Mouse (Mus musculus): ENCODE data around the gene Chchd6. TPM values are rescaled to one million over a fixed set of nuclear protein-coding genes. Genes with fewer than 3 reads are reported as not detected.

Gene Chchd6
- polyA plus RNA-seq, 1 experiment: 28.8 TPM

GRCm38 (mm10) chr6:89486055-89486454 is 109.4 kb downstream of the Chchd6 start:
- H3K79me3 ChIP-seq (ENCODE audit: low read depth): no peaks in the 10 kb centered on the region

DNA sequence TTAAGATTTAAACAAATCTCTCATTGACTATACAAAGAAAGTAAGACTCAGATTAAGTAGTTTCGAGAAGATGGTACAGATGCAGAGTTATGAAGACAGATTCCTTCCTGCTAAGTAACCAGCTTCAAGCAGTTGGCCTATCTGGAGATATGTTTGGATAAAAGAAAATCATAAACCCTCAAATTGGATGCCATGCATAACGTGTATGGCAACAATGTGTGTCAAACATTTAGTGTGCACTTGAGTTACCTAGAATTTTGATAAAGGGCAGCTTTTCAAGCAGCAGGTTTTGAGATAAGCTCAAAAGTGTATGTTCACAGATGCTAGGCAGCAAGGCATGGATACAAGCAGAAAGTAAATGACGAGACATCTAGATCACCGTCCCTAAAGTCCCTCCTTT is 114.3 kb downstream of the Chchd6 start:
- Histone ChIP-seq H3K79me3 (ENCODE audit: low read depth) (no peaks in the 10 kb centered on the region), H3K79me2 (ENCODE audit: control insufficient read depth, insufficient read depth) (no peaks in the 10 kb centered on the region), H3K4me3 (ENCODE audit: insufficient read depth, poor library complexity, severe bottlenecking) (no peak overlapping the region), H3ac (ENCODE audit: control insufficient read depth, insufficient read length, low read depth) (no peak overlapping the region), H3K27me3 (ENCODE audit: control insufficient read depth, insufficient read depth, insufficient read length) (no peaks in the 10 kb centered on the region), H3K36me3 (ENCODE audit: control insufficient read depth, insufficient read depth) (no peaks in the 10 kb centered on the region)
- TF ChIP-seq MYOD1 (IDR thresholded peaks at IDR 0.05; ENCODE audit: control insufficient read depth, insufficient read length, low read depth) (no peak), USF1 (IDR thresholded peaks at IDR 0.05; ENCODE audit: low read depth) (no peak), MAX (IDR thresholded peaks at IDR 0.05) (no peak), CEBPB (IDR thresholded peaks at IDR 0.05; ENCODE audit: low read depth) (no peak), CTCF (IDR thresholded peaks at IDR 0.05; ENCODE audit: control insufficient read depth, insufficient read depth, insufficient read length) (no peak), MYOG (IDR thresholded peaks at IDR 0.05; ENCODE audit: control insufficient read depth, extremely low read depth, insufficient read length) (no peak), FOSL1 (IDR thresholded peaks at IDR 0.05; ENCODE audit: insufficient read depth, low read length, poor library complexity, severe bottlenecking) (no peak)

More at GRCm38 (mm10) chr6:89486055-89486454, 109.4 kb downstream of the Chchd6 start:
- H3K36me3 ChIP-seq (ENCODE audit: control insufficient read depth, insufficient read depth): no peaks in the 10 kb centered on the region
- no peaks in the 10 kb centered on the region for H3K27me3 ChIP-seq (ENCODE audit: control insufficient read depth, insufficient read depth, insufficient read length)
- no peak for TF ChIP-seq MYOG (IDR thresholded peaks at IDR 0.05; ENCODE audit: control insufficient read depth, extremely low read depth, insufficient read length)
- TF ChIP-seq CTCF (IDR thresholded peaks at IDR 0.05; ENCODE audit: control insufficient read depth, insufficient read depth, insufficient read length): no peak
- TF ChIP-seq USF1 (IDR thresholded peaks at IDR 0.05; ENCODE audit: low read depth): no peak
- no peak for TF ChIP-seq MAX (IDR thresholded peaks at IDR 0.05)
- no peak for TF ChIP-seq FOSL1 (IDR thresholded peaks at IDR 0.05; ENCODE audit: insufficient read depth, low read length, poor library complexity, severe bottlenecking)
- TF ChIP-seq CEBPB (IDR thresholded peaks at IDR 0.05; ENCODE audit: low read depth): no peak
- no peaks in the 10 kb centered on the region for H3K79me2 ChIP-seq (ENCODE audit: control insufficient read depth, insufficient read depth)
- H3K4me3 ChIP-seq (ENCODE audit: insufficient read depth, poor library complexity, severe bottlenecking): no peak overlapping the region
- no peak overlapping the region for H3ac ChIP-seq (ENCODE audit: control insufficient read depth, insufficient read length, low read depth)

- no peak overlapping the region for H3ac ChIP-seq (ENCODE audit: control insufficient read depth, insufficient read length, low read depth)
- H3K79me2 ChIP-seq (ENCODE audit: control insufficient read depth, insufficient read depth): no peaks in the 10 kb centered on the region
- H3K36me3 ChIP-seq (ENCODE audit: control insufficient read depth, insufficient read depth): no peaks in the 10 kb centered on the region
- H3K4me3 ChIP-seq (ENCODE audit: insufficient read depth, poor library complexity, severe bottlenecking): no peak overlapping the region
- TF ChIP-seq MYOD1 (IDR thresholded peaks at IDR 0.05; ENCODE audit: control insufficient read depth, insufficient read length, low read depth) (no peak), FOSL1 (IDR thresholded peaks at IDR 0.05; ENCODE audit: insufficient read depth, low read length, poor library complexity, severe bottlenecking) (no peak)
- no peaks in the 10 kb centered on the region for H3K27me3 ChIP-seq (ENCODE audit: control insufficient read depth, insufficient read depth, insufficient read length)
- no peaks in the 10 kb centered on the region for H3K79me3 ChIP-seq (ENCODE audit: low read depth)
These were observed 127.5 kb downstream of the Chchd6 start for GRCm38 (mm10) chr6:89467908-89468307.

DNA sequence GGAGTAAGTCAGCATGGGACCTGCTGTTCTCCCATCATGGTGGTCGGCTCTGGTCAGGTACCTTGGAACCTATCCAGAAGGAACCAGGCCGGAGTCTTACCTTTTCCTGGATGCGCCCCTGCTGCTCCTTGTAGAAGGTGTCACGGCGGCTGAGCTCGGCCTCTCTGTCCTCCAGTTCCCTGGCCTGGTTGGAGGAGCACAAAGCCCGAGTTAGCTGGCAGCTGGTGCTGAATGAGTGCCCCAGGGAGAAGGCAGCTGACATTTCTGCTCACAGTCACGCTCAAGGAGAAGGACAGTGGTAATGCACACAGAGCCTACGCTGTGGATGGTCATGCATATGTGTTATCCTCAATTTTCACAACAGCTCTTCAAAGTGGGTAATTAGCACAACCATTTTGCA is 128.2 kb downstream of the Chchd6 start:
- no peaks in the 10 kb centered on the region for H3K36me3 ChIP-seq (ENCODE audit: control insufficient read depth, insufficient read depth)
- H3K4me3 ChIP-seq (ENCODE audit: insufficient read depth, poor library complexity, severe bottlenecking): no peak overlapping the region
- no peaks in the 10 kb centered on the region for H3K27me3 ChIP-seq (ENCODE audit: control insufficient read depth, insufficient read depth, insufficient read length)
- no peak overlapping the region for H3ac ChIP-seq (ENCODE audit: control insufficient read depth, insufficient read length, low read depth)
- no peak for TF ChIP-seq MYOG (IDR thresholded peaks at IDR 0.05; ENCODE audit: control insufficient read depth, extremely low read depth, insufficient read length)
- no peak for TF ChIP-seq MYOD1 (IDR thresholded peaks at IDR 0.05; ENCODE audit: control insufficient read depth, insufficient read length, low read depth)
- no peak for TF ChIP-seq CTCF (IDR thresholded peaks at IDR 0.05; ENCODE audit: control insufficient read depth, insufficient read depth, insufficient read length)
- no peak for TF ChIP-seq CEBPB (IDR thresholded peaks at IDR 0.05; ENCODE audit: low read depth)
- no peak for TF ChIP-seq MAX (IDR thresholded peaks at IDR 0.05)
- no peak for TF ChIP-seq USF1 (IDR thresholded peaks at IDR 0.05; ENCODE audit: low read depth)
- TF ChIP-seq FOSL1 (IDR thresholded peaks at IDR 0.05; ENCODE audit: insufficient read depth, low read length, poor library complexity, severe bottlenecking): no peak
- no peaks in the 10 kb centered on the region for H3K79me3 ChIP-seq (ENCODE audit: low read depth)
- no peaks in the 10 kb centered on the region for H3K79me2 ChIP-seq (ENCODE audit: control insufficient read depth, insufficient read depth)

GRCm38 (mm10) chr6:89466875-89467274 is 128.6 kb downstream of the Chchd6 start:
- Histone ChIP-seq H3K27me3 (ENCODE audit: control insufficient read depth, insufficient read depth, insufficient read length) (no peaks in the 10 kb centered on the region), H3K79me2 (ENCODE audit: control insufficient read depth, insufficient read depth) (no peaks in the 10 kb centered on the region), H3K79me3 (ENCODE audit: low read depth) (no peaks in the 10 kb centered on the region), H3ac (ENCODE audit: control insufficient read depth, insufficient read length, low read depth) (no peak overlapping the region), H3K36me3 (ENCODE audit: control insufficient read depth, insufficient read depth) (no peaks in the 10 kb centered on the region), H3K4me3 (ENCODE audit: insufficient read depth, poor library complexity, severe bottlenecking) (no peak overlapping the region)
- TF ChIP-seq MYOD1 (IDR thresholded peaks at IDR 0.05; ENCODE audit: control insufficient read depth, insufficient read length, low read depth) (no peak), MYOG (IDR thresholded peaks at IDR 0.05; ENCODE audit: control insufficient read depth, extremely low read depth, insufficient read length) (no peak), FOSL1 (IDR thresholded peaks at IDR 0.05; ENCODE audit: insufficient read depth, low read length, poor library complexity, severe bottlenecking) (no peak), CEBPB (IDR thresholded peaks at IDR 0.05; ENCODE audit: low read depth) (no peak), MAX (IDR thresholded peaks at IDR 0.05) (no peak), USF1 (IDR thresholded peaks at IDR 0.05; ENCODE audit: low read depth) (no peak), CTCF (IDR thresholded peaks at IDR 0.05; ENCODE audit: control insufficient read depth, insufficient read depth, insufficient read length) (no peak)

DNA sequence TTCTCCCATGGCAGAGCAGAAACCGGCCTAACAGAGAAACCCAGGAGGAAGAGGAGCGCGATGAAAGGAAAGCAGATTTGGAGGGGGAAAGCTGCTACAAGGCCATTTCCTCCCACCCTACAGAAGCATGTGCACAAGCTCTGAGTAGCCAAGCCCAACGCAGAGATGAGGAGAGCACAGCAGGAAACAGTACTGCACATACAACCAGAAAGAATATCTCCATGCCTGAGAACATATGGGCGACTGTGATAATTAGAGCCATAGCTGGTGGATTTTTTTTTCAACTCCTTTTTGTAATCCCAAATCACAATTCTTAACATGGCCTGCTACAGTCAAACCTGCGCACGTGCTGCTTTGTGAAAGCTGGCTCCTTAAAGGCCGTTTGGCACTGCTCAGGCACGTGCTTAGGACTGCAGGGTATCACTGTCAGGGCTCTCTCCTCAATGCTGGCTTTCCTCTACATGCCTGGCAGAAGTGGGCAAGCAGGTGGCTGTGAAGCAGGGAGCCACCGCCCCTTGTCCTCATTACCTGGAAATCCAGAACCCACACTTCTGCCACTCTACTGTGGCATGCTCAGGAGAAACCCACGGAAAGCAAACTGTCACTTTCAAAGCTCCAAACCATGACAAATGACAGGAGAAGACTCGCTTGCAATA is 129.3 kb downstream of the Chchd6 start:
- Histone ChIP-seq H3K79me3 (ENCODE audit: low read depth) (no peaks in the 10 kb centered on the region), H3K4me3 (ENCODE audit: insufficient read depth, poor library complexity, severe bottlenecking) (no peak overlapping the region), H3K27me3 (ENCODE audit: control insufficient read depth, insufficient read depth, insufficient read length) (no peaks in the 10 kb centered on the region), H3K79me2 (ENCODE audit: control insufficient read depth, insufficient read depth) (no peaks in the 10 kb centered on the region), H3ac (ENCODE audit: control insufficient read depth, insufficient read length, low read depth) (no peak overlapping the region), H3K36me3 (ENCODE audit: control insufficient read depth, insufficient read depth) (no peaks in the 10 kb centered on the region)
- no peak for TF ChIP-seq FOSL1 (IDR thresholded peaks at IDR 0.05; ENCODE audit: insufficient read depth, low read length, poor library complexity, severe bottlenecking)

All from C2C12 (cell line).